Mouse (Mus musculus) Patski (cell line): Measurements from ENCODE around the gene Tmprss9. TPM values are rescaled to one million over a fixed set of nuclear protein-coding genes. Genes with fewer than 3 reads are reported as not detected.
A peak's percentile ranks its signal among the peaks of the same experiment; 100 is the strongest.

ENCODE experiments used
- ATAC-seq: fragments of 100-300 bp; one replicate; pipeline ENCODE4 v1.8.0; 2021
- CTCF ChIA-PET: fragments of 350-600 bp; sonication (Branson Sonifier 250); formaldehyde crosslinking; loops from one replicate; lab custom pipeline; 2022; ENCODE audit warnings: inconsistent platforms; lab: Charles Lee
- POLR2A ChIA-PET: fragments of 350-600 bp; sonication (Branson Sonifier 250); formaldehyde crosslinking; loops from one replicate; lab custom pipeline; 2022; ENCODE audit warnings: antibody characterized with exemption, inconsistent platforms; lab: Charles Lee
- DNase-seq: peaks from one replicate; pipeline ENCODE4 v3.0.0-alpha.2; 2011; ENCODE audit warnings: low read depth, low spot score
- H3K27me3 ChIP-seq: fragments of 371-371 bp; one replicate; pipeline ENCODE4 v1.5.1; 2021
- CTCF ChIP-seq: fragments of 100-300 bp; IDR thresholded peaks from one replicate; pipeline ENCODE4 v1.5.1; 2021
- in situ Hi-C: fragments of 300-500 bp; cut with MboI; formaldehyde crosslinking; loops from 3 replicates; pipeline ENCODE4 v1.11.1; 2018; ENCODE audit warnings: low pct_unique_long_range_greater_than_20kb, mixed read lengths
- polyA plus RNA-seq: library from polyadenylated mRNA; unstranded; gene quantifications from one replicate; pipeline ENCODE4 v1.2.3, GENCODE M21; 2021

Gene Tmprss9
- polyA plus RNA-seq, 1 experiment from 2014 or later, result 0.04 TPM

GRCm38 (mm10) chr10:80913364-80914011, 41.8 kb downstream of the Tmprss9 start:
- DNase-seq (no peak), ATAC-seq (no peak)
- in situ Hi-C loops, result no loop called here
- TF ChIP-seq CTCF, result no peak
- CTCF ChIA-PET, result no interaction called here
- POLR2A ChIA-PET, result no interaction called here
- no peaks in the 10 kb centered on the region for H3K27me3 ChIP-seq

- in situ Hi-C loops, result no loop called here
- ATAC-seq (no peak), DNase-seq (no peak)
- ChIA-PET POLR2A (no interaction called here), CTCF (no interaction called here)
- TF ChIP-seq CTCF, result no peak
- H3K27me3 ChIP-seq, result no peaks in the 10 kb centered on the region
Measured at GRCm38 (mm10) chr10:80914253-80914656, 42.6 kb downstream of the Tmprss9 start.

- POLR2A ChIA-PET, result no interaction called here
- TF ChIP-seq CTCF, result no peak
- DNase-seq (no peak), ATAC-seq (no peak)
- CTCF ChIA-PET, result no interaction called here
- no peaks in the 10 kb centered on the region for H3K27me3 ChIP-seq
- in situ Hi-C loops, result no loop called here
Measured at GRCm38 (mm10) chr10:80915260-80915659, 43.6 kb downstream of the Tmprss9 start.

GRCm38 (mm10) chr10:80915736-80916135, 44.1 kb downstream of the Tmprss9 start:
- POLR2A ChIA-PET, result no interaction called here
- ATAC-seq (no peak), DNase-seq (no peak)
- in situ Hi-C loops, result no loop called here
- no peak for TF ChIP-seq CTCF
- CTCF ChIA-PET, result no interaction called here
- no peaks in the 10 kb centered on the region for H3K27me3 ChIP-seq

GRCm38 (mm10) chr10:80917336-80917778, 45.7 kb downstream of the Tmprss9 start:
- DNase-seq (no peak), ATAC-seq (no peak)
- ChIA-PET POLR2A (interaction anchor here (0.6 to 1.4 kb wide), 4 partner anchors 9 to 37 kb away, joined by 3 to 6 read pairs (median 4); partner anchors contain the start of gene Timm13), CTCF (interaction anchor here (1.1 to 1.4 kb wide), 2 partner anchors 74 to 86 kb away, joined by 4 read pairs; no protein-coding TSS in a partner anchor)
- no peak for TF ChIP-seq CTCF
- in situ Hi-C loops, result no loop called here
- H3K27me3 ChIP-seq, result no peaks in the 10 kb centered on the region

GRCm38 (mm10) chr10:80917779-80918434, 46.3 kb downstream of the Tmprss9 start, which contains the start of gene Lmnb2:
Gene Lmnb2 (minus strand): TSS chr10:80918245.
- CTCF ChIA-PET, result interaction anchor here (1.1 to 1.4 kb wide), 2 partner anchors 73 to 85 kb away, joined by 4 read pairs; no protein-coding TSS in a partner anchor
- peak; percentile 57 for ATAC-seq
- no peaks in the 10 kb centered on the region for H3K27me3 ChIP-seq
- in situ Hi-C loops, result no loop called here
- TF ChIP-seq CTCF, result no peak
- no peak for DNase-seq
- POLR2A ChIA-PET, result interaction anchor here (0.7 to 1.4 kb wide), 3 partner anchors 8 to 17 kb away, joined by 3 to 6 read pairs (median 4); partner anchors contain the start of gene Timm13

GRCm38 (mm10) chr10:80921923-80922322, 50.3 kb downstream of the Tmprss9 start:
- DNase-seq, result no peak
- POLR2A ChIA-PET, result no interaction called here
- CTCF ChIA-PET, result no interaction called here
- in situ Hi-C loops, result loop anchor here (10.0 kb wide), 1 partner anchor 253 kb away; the partner anchor contains the start of gene Eef2
- H3K27me3 ChIP-seq, result no peaks in the 10 kb centered on the region
- TF ChIP-seq CTCF, result no peak
- ATAC-seq, result no peak

GRCm38 (mm10) chr10:80925472-80925871, 53.8 kb downstream of the Tmprss9 start:
- ATAC-seq (no peak), DNase-seq (no peak)
- no peaks in the 10 kb centered on the region for H3K27me3 ChIP-seq
- ChIA-PET POLR2A (interaction anchor here (1.4 to 1.5 kb wide), 2 partner anchors 8 to 67 kb away, joined by 3 to 4 read pairs; no protein-coding TSS in a partner anchor), CTCF (interaction anchor here (8.6 kb wide), 1 partner anchor 68 kb away, joined by 130 read pairs; no protein-coding TSS in a partner anchor)
- in situ Hi-C loops, result loop anchor here (5.0 to 10.0 kb wide), 2 partner anchors 67 to 249 kb away; partner anchors contain the start of gene Eef2
- no peak for TF ChIP-seq CTCF

GRCm38 (mm10) chr10:80928586-80929298, 57.1 kb downstream of the Tmprss9 start:
- in situ Hi-C loops, result loop anchor here (5.0 to 10.0 kb wide), 2 partner anchors 64 to 246 kb away; partner anchors contain the start of gene Eef2
- no peak for DNase-seq
- H3K27me3 ChIP-seq, result no peaks in the 10 kb centered on the region
- ATAC-seq, result peak; percentile 44
- ChIA-PET CTCF (interaction anchor here (0.6 to 8.6 kb wide), 11 partner anchors 9 to 64 kb away, joined by 3 to 130 read pairs (median 5); no protein-coding TSS in a partner anchor), POLR2A (interaction anchor here (0.7 to 7.8 kb wide), 5 partner anchors 11 to 65 kb away, joined by 3 to 55 read pairs (median 20); no protein-coding TSS in a partner anchor)
- TF ChIP-seq CTCF, result no peak
